Mouse (Mus musculus) T-cell, adult 66 days (primary cell): Measurements from ENCODE around the gene Kcnab1. TPM values are rescaled to one million over a fixed set of nuclear protein-coding genes. Genes with fewer than 3 reads are reported as not detected.

Source experiments
- total RNA-seq, 2 experiments: library from RNA; stranded (reverse); gene quantifications; 3 replicates in 1 of 2; 4 replicates in 1 of 2; pipeline ENCODE4 v1.2.4; 2023

The Kcnab1 gene
- not detected for total RNA-seq

GRCm38 (mm10) chr3:65108945-65109921, at the start of gene Kcnab1:
TSS of gene Kcnab1 (plus strand) at chr3:65109384.

GRCm38 (mm10) chr3:65392421-65392817, 283.2 kb downstream of the Kcnab1 start, which contains the start of gene Ssr3:
TSS of gene Ssr3 (minus strand) at chr3:65392623.

